Mouse (Mus musculus) E14TG2a.4 (cell line): ENCODE measurements around the gene Gal.

Source experiments
- CTCF ChIP-seq: conservative IDR thresholded peaks from 2 replicates; pipeline ENCODE4 v1.5.1; 2014; ENCODE audit warnings: low read length
- NANOG ChIP-seq: IDR thresholded peaks from 2 replicates; pipeline ENCODE4 v1.6.1; 2014; ENCODE audit warnings: borderline replicate concordance, low read length, mixed read lengths
- POU5F1 ChIP-seq: IDR thresholded peaks from 2 replicates; pipeline ENCODE4 v1.6.1; 2014; ENCODE audit warnings: low read length, borderline replicate concordance

DNA sequence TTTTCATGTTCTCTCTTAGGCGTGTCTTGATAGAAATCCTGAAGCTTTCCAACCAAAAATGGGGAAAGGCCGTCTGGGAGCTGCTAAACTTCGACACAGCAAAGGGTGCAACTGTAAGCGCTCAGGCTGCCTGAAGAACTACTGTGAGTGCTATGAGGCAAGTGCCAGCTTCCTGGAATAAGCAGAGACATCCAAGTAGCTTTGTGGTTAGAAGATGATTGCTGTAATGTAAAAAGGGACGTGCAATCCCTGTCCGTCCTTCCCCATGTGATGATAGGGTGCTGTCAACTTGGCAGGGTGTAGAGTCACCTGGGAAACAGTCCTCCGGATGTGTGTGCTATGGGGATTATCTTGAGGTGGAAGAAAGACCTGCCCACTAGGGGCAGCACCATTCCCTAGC, 10.3 kb downstream of the Gal start:
- no peak for TF ChIP-seq CTCF
- TF ChIP-seq POU5F1 = no peak
- TF ChIP-seq NANOG = no peak
